Mouse (Mus musculus): ENCODE results near the gene Gm20824.
"Not testable (repeated sequence)": the region's sequence is repeated elsewhere in the genome, so short reads cannot be mapped to it uniquely, and the experiment has no call there.

Gm20824 gene

GRCm38 (mm10) chrY:8257607-8258006 is at the start of gene Gm20824:
Gm20824 (plus strand) TSS chrY:8257907.
- DNase-seq (ENCODE audit: low spot score): not testable (repeated sequence)
